Mouse (Mus musculus) liver, embryonic 15.5 days (tissue): ENCODE measurements at regions not wholly inside any gene's neighbourhood (a gene's known extent, or its start where the extent isn't known, plus 50 kb on each side); places are given as distances from the start of the nearest gene placed in this dataset.

Source experiments
- ATAC-seq: fragments of 200-750 bp; cut with Nextera tagmentation; 2 replicates; pipeline ENCODE4 v1.8.0; 2017; ENCODE audit warnings: moderate number of reproducible peaks, mild to moderate bottlenecking, moderate library complexity; ENCODE audit not compliant: insufficient read depth
- H3K27ac ChIP-seq: fragments of 300-500 bp; sonication (generic); replicated peaks from 2 replicates; pipeline ENCODE4 v1.5.1; 2015; ENCODE audit warnings: mild to moderate bottlenecking, inconsistent platforms
- H3K27me3 ChIP-seq: fragments of 300-500 bp; sonication (generic); 2 replicates; pipeline ENCODE4 v1.6.1; 2015; ENCODE audit warnings: mild to moderate bottlenecking, inconsistent platforms
- H3K36me3 ChIP-seq: fragments of 300-500 bp; sonication (generic); replicated peaks from 2 replicates; pipeline ENCODE4 v1.6.1; 2015; ENCODE audit warnings: moderate library complexity, mild to moderate bottlenecking, inconsistent platforms
- H3K4me1 ChIP-seq: fragments of 300-500 bp; sonication (generic); replicated peaks from 2 replicates; pipeline ENCODE4 v1.6.1; 2015; ENCODE audit warnings: inconsistent platforms
- H3K4me2 ChIP-seq: fragments of 300-500 bp; sonication (generic); 2 replicates; pipeline ENCODE4 v1.6.1; 2015; ENCODE audit warnings: moderate library complexity, mild to moderate bottlenecking, inconsistent platforms
- H3K4me3 ChIP-seq: fragments of 300-500 bp; sonication (generic); replicated peaks from 2 replicates; pipeline ENCODE4 v1.5.1; 2015; ENCODE audit warnings: mild to moderate bottlenecking, inconsistent platforms
- H3K9ac ChIP-seq: fragments of 300-500 bp; sonication (generic); 2 replicates; pipeline ENCODE4 v1.6.1; 2015; ENCODE audit warnings: moderate library complexity, mild to moderate bottlenecking, inconsistent platforms
- H3K9me3 ChIP-seq: fragments of 300-500 bp; sonication (generic); replicated peaks from 2 replicates; pipeline ENCODE4 v1.6.1; 2016; ENCODE audit warnings: inconsistent platforms
- WGBS: fragments of 180-500 bp; shearing (Covaris S2); methylation state at CpG from one replicate; pipeline ENCODE4 v1.1.7; 2015; ENCODE audit warnings: mixed read lengths; ENCODE audit not compliant: insufficient replicate concordance; 5-methylcytosine and 5-hydroxymethylcytosine counted together

DNA sequence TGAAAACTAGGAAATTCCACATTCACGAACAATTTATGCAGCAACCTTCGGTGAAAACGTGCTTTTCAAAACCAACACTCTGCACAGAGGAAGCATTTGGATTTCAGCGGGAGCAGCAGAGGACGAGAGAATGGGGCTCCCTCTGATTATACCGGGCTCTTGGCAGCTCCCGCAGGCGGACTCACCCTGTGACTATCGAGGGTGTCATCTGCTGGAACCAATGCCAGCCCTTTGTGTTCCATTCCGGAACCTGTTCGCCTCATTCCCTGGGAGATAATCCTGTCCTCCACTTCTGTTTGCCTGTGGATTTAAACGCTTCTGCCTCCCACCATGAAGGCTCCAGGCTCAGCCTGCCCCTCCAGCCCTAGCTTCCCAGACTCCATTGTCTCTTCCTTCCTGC, 77.1 kb downstream of the Utp18 start:
- H3K4me2 ChIP-seq = no peak overlapping the region
- H3K27ac ChIP-seq = no peak overlapping the region
- H3K4me1 ChIP-seq = no peaks in the 10 kb centered on the region

GRCm38 (mm10) chr11:93807205-93807604, 78.4 kb downstream of the Utp18 start:
- Histone ChIP-seq H3K27ac (no peak overlapping the region), H3K9ac (no peak overlapping the region), H3K4me2 (no peak overlapping the region), H3K27me3 (no peaks in the 10 kb centered on the region), H3K36me3 (no peaks in the 10 kb centered on the region), H3K9me3 (no peaks in the 10 kb centered on the region), H3K4me1 (no peaks in the 10 kb centered on the region), H3K4me3 (no peak overlapping the region)
- ATAC-seq = no peak
- 32% methylated on average over 2 of the region's 2 CpGs for WGBS

More for the DNA sequence above, 77.1 kb downstream of the Utp18 start:
- H3K27me3 ChIP-seq = no peaks in the 10 kb centered on the region
- 69% methylated on average over 12 of the region's 12 CpGs for WGBS
- H3K36me3 ChIP-seq = no peaks in the 10 kb centered on the region
- H3K9ac ChIP-seq = no peak overlapping the region
- no peak for ATAC-seq
- no peaks in the 10 kb centered on the region for H3K9me3 ChIP-seq
- H3K4me3 ChIP-seq = no peak overlapping the region

GRCm38 (mm10) chr11:93771143-93771940, 114.2 kb downstream of the Utp18 start:
- H3K9me3 ChIP-seq = no peaks in the 10 kb centered on the region
- H3K9ac ChIP-seq = no peak overlapping the region
- H3K27ac ChIP-seq = no peak overlapping the region
- H3K4me2 ChIP-seq = no peak overlapping the region
- 48% methylated on average over 5 of the region's 5 CpGs for WGBS
- H3K4me3 ChIP-seq = no peak overlapping the region
- H3K4me1 ChIP-seq = no peaks in the 10 kb centered on the region
- H3K27me3 ChIP-seq = no peaks in the 10 kb centered on the region
- H3K36me3 ChIP-seq = no peaks in the 10 kb centered on the region
- ATAC-seq = no peak

DNA sequence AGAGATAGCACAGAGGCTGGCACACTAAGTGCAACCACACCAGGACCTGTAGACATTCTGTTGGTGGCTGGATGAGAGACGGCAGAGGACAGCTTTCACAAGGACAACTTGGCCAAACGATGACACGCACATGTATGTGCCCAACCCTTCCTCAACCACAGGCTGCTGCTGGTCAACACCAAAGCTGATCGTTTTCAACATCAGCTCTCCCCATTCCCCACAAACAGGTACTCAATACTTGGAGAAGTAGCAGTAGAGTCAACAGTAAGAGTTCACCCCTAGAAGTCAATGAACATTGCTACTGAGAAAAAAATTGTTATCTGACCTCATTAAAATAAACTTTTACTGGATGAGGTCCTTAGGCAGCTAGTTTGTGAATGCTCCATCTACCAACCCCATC, 119.6 kb downstream of the Utp18 start:
- no peak overlapping the region for H3K4me3 ChIP-seq
- no peak overlapping the region for H3K9ac ChIP-seq
- H3K4me1 ChIP-seq = no peaks in the 10 kb centered on the region
- no peaks in the 10 kb centered on the region for H3K36me3 ChIP-seq
- H3K27me3 ChIP-seq = no peaks in the 10 kb centered on the region
- no peaks in the 10 kb centered on the region for H3K9me3 ChIP-seq
- no peak for ATAC-seq
- WGBS = 70% methylated on average over 4 of the region's 4 CpGs
- H3K27ac ChIP-seq = no peak overlapping the region
- H3K4me2 ChIP-seq = no peak overlapping the region

DNA sequence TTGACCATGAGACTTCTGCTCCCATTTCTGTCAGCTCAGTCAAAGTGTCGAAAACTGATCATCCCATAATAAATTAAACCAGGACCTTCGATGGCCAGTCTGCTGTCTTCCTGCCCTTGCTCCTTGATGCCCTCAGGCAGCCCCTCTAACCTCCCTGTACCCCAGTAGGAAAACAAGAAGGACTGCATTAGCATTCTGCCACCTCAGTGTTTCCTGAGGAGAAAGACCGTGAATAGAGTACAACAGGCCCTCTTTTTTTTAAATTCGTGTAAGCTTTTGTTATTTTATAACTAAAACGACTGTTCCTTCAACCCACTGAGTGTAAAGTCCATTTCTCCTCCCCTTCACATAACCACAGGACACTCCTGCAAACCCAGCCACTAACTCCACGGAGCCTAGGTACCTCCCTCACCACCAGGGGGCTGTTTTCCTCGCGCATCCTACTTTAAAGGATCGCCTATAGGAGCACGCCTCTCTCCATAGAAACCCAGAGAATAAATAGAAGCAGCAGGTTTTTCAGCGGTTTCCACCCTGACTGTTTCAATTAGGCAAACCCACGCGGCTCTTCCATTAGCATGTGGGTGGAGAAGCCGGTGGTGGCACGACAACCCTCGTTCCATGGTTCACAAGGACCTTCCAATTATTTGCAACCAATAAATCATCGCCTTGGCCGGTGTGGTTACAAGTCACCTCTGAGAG, 122.6 kb downstream of the Utp18 start:
- H3K36me3 ChIP-seq = no peaks in the 10 kb centered on the region
- 14% methylated on average over 18 of the region's 18 CpGs for WGBS
- ATAC-seq = no peak
- no peak overlapping the region for H3K27ac ChIP-seq
- no peak overlapping the region for H3K4me2 ChIP-seq
- no peaks in the 10 kb centered on the region for H3K9me3 ChIP-seq
- H3K4me3 ChIP-seq = no peak overlapping the region
- no peak overlapping the region for H3K9ac ChIP-seq
- H3K27me3 ChIP-seq = no peaks in the 10 kb centered on the region
- no peaks in the 10 kb centered on the region for H3K4me1 ChIP-seq

GRCm38 (mm10) chr11:93757825-93758224, 127.7 kb downstream of the Utp18 start:
- H3K4me3 ChIP-seq = no peak overlapping the region
- 64% methylated on average over 7 of the region's 7 CpGs for WGBS
- H3K4me2 ChIP-seq = no peak overlapping the region
- ATAC-seq = no peak
- no peaks in the 10 kb centered on the region for H3K9me3 ChIP-seq
- H3K27me3 ChIP-seq = no peaks in the 10 kb centered on the region
- no peak overlapping the region for H3K27ac ChIP-seq
- H3K9ac ChIP-seq = no peak overlapping the region
- no peaks in the 10 kb centered on the region for H3K4me1 ChIP-seq
- no peaks in the 10 kb centered on the region for H3K36me3 ChIP-seq

GRCm38 (mm10) chr11:93736618-93737017, 148.9 kb downstream of the Utp18 start:
- H3K4me2 ChIP-seq = no peak overlapping the region
- 71% methylated on average over 10 of the region's 10 CpGs for WGBS
- no peak overlapping the region for H3K27ac ChIP-seq
- H3K36me3 ChIP-seq = no peaks in the 10 kb centered on the region
- H3K9me3 ChIP-seq = no peaks in the 10 kb centered on the region
- no peak overlapping the region for H3K4me3 ChIP-seq
- ATAC-seq = no peak
- no peaks in the 10 kb centered on the region for H3K27me3 ChIP-seq
- no peaks in the 10 kb centered on the region for H3K4me1 ChIP-seq
- H3K9ac ChIP-seq = no peak overlapping the region

DNA sequence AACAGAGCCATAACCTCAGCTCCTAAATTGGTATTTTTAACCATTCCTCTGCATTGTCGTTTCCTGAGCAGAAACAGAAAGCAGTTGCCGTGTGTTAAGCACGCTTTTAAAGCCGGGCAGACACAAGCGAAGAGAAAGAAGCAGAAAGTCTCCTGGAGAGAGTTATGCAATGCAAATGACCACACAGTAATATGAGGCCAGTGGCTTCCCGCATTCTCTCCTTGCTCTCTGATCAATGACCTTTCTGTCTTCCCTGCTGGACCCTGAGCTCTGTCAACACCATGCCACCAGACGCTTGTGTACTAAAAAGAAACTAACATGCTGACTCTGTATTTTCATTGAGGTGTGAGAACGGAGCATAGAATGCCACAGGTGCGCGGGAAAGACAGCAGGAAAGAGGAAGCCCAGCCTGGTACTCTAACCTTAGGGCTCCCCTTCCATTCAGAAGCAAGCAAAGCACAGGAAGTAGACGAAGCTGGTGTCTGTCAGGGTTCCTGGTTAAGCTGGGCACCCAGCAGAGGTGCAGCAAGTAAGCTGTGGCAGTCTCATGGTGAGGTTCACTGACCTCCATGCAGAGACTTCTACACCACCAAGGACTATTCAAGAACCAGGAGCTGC, 151.9 kb downstream of the Utp18 start:
- peak overlapping the region; percentile 23; the same call in 1 of the 2 replicates for H3K4me2 ChIP-seq
- no peak overlapping the region for H3K9ac ChIP-seq
- ATAC-seq = no peak
- H3K4me1 ChIP-seq = no peaks in the 10 kb centered on the region
- H3K27me3 ChIP-seq = no peaks in the 10 kb centered on the region
- H3K9me3 ChIP-seq = no peaks in the 10 kb centered on the region
- H3K4me3 ChIP-seq = no peak overlapping the region
- H3K36me3 ChIP-seq = no peaks in the 10 kb centered on the region
- 43% methylated on average over 11 of the region's 11 CpGs for WGBS
- no peak overlapping the region for H3K27ac ChIP-seq

- H3K27me3 ChIP-seq = no peaks in the 10 kb centered on the region
- no peaks in the 10 kb centered on the region for H3K9me3 ChIP-seq
- no peak overlapping the region for H3K4me2 ChIP-seq
- H3K4me1 ChIP-seq = no peaks in the 10 kb centered on the region
- H3K4me3 ChIP-seq = no peak overlapping the region
- WGBS = 37% methylated on average over 9 of the region's 9 CpGs
- ATAC-seq = no peak
- H3K27ac ChIP-seq = no peak overlapping the region
- H3K9ac ChIP-seq = no peak overlapping the region
- H3K36me3 ChIP-seq = no peaks in the 10 kb centered on the region
Measured at GRCm38 (mm10) chr11:93729119-93729518, 156.4 kb downstream of the Utp18 start.

DNA sequence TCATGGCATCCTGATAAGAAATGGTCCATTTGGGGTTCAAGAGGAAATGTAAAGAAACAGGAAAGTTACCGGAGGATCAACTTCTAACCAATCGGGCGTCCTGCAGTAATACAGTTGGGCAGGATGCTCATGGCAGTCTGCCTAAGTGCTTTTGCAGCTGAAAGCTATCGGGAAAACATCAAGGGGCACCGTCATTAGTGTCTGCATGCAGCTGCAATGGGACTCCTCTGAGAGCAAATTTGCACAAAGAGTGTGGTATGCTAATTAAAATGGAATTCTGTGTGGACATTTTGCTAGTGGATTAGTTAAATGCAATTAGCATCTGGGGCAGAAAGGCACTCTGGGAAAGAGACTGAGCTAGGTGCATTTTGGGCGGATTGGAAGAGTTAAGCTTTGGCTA, 160.3 kb downstream of the Utp18 start:
- no peaks in the 10 kb centered on the region for H3K9me3 ChIP-seq
- no peaks in the 10 kb centered on the region for H3K27me3 ChIP-seq
- H3K9ac ChIP-seq = no peak overlapping the region
- H3K36me3 ChIP-seq = no peaks in the 10 kb centered on the region
- H3K4me3 ChIP-seq = no peak overlapping the region
- WGBS = 59% methylated on average over 6 of the region's 6 CpGs
- H3K4me2 ChIP-seq = no peak overlapping the region
- no peak for ATAC-seq
- H3K4me1 ChIP-seq = no peaks in the 10 kb centered on the region
- H3K27ac ChIP-seq = no peak overlapping the region

DNA sequence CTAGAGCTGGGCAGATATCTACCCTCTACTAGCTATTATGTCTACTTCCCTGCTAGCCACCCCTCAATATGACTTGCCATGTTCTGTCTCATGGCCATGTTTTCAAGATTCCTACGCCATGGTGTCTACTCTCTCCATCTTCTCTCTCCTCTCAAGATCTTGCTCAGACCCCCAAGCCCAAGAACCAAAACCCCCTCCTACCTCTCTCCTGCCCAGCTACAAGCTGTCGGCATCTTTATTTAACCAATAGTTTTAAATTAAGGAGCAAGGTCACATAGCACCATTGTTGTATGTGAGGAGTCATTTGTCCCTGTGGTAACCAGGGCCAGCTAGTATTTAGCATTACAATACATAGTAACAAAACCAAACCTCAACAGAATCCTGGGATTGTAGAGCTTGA, 166.4 kb downstream of the Utp18 start:
- H3K9ac ChIP-seq = no peak overlapping the region
- 70% methylated on average over 2 of the region's 2 CpGs for WGBS
- H3K36me3 ChIP-seq = no peaks in the 10 kb centered on the region
- no peaks in the 10 kb centered on the region for H3K9me3 ChIP-seq
- no peak overlapping the region for H3K27ac ChIP-seq
- ATAC-seq = no peak
- H3K27me3 ChIP-seq = no peaks in the 10 kb centered on the region
- no peak overlapping the region for H3K4me2 ChIP-seq
- no peaks in the 10 kb centered on the region for H3K4me1 ChIP-seq
- H3K4me3 ChIP-seq = no peak overlapping the region
